Mouse (Mus musculus) heart, postnatal 0 days (tissue): ENCODE measurements around the gene Ablim2.

Experiments used
- CTCF ChIP-seq: IDR thresholded peaks from 2 replicates; pipeline ENCODE4 v1.5.1; 2016; ENCODE audit warnings: antibody characterized with exemption, control low read depth, low read depth
- EP300 ChIP-seq: IDR thresholded peaks from 2 replicates; pipeline ENCODE4 v1.6.1; 2016; ENCODE audit warnings: antibody characterized with exemption, low read depth

DNA sequence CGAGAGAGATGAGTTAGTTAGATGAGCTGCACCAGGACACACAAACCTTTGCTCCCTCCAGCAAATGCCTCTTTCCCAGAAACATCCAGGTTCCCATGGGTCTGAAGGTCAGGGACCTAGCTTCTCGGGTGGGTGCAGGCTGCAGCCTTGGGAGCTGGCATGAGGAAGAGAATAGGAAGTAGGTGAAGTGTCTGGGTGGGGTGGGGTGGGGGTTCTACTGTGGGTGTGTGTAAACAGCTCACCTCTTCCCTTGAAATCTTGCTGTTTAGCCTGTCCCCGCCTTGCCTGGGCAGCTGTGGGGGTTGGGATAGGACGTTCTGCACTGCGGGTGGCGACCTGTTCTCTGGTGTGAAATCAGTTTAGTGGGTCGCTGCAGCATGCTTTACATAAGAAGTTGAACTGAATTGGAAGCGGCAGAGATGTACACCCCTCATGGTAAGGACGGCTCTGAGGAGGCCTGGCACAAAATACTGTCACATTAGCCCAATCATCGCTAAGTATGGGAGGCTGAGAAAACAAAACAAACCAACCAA is 25.0 kb downstream of the Ablim2 start:
- TF ChIP-seq EP300 = no peak
- TF ChIP-seq CTCF = no peak
